Mouse (Mus musculus): ENCODE results near the gene Gm3138. TPM values are rescaled to one million over a fixed set of nuclear protein-coding genes. Genes with fewer than 3 reads are reported as not detected.
"Not testable (repeated sequence)": the region's sequence is repeated elsewhere in the genome, so short reads cannot be mapped to it uniquely, and the experiment has no call there.

Gm3138 gene
- total RNA-seq (2021), result not detected

- not testable (repeated sequence) for DNase-seq (ENCODE audit: extremely low spot score in 1 of 2, low spot score in 1 of 2)
Observed at GRCm38 (mm10) chr14:4249331-4249730, at the start of gene Gm3138. Gm3138 (plus strand) TSS chr14:4249631.

GRCm38 (mm10) chr14:4269238-4269950 is 20.0 kb downstream of the Gm3138 start:
- not testable (repeated sequence) for DNase-seq (ENCODE audit: extremely low spot score in 1 of 2, low spot score in 1 of 2)

GRCm38 (mm10) chr14:4279828-4280227 is 30.4 kb downstream of the Gm3138 start:
- DNase-seq (ENCODE audit: extremely low spot score in 1 of 2, low spot score in 1 of 2), result not testable (repeated sequence)

Other genes with a start within 250 kb of the Gm3138 start
- gene Gm5796, start 225.7 kb upstream of the Gm3138 start, total RNA-seq (2021), result 1 to 10 TPM; 3.3 to 4.1 TPM
- under 1 TPM in 1 of 2 experiments, not detected in 1; 0.62 TPM for gene Gm3115, start 165.5 kb upstream of the Gm3138 start, total RNA-seq (2021)
- gene Gm8108, start 139.1 kb upstream of the Gm3138 start, total RNA-seq (2021), result 10 to 100 TPM in 1 of 2 experiments, 1 to 10 TPM in 1; 4.4 to 10.4 TPM
- not detected for gene Gm3127, start 84.6 kb upstream of the Gm3138 start, total RNA-seq (2021)
- gene Gm2974, start 67.1 kb upstream of the Gm3138 start, total RNA-seq (2021), result 1 to 10 TPM in 1 of 2 experiments, under 1 TPM in 1; 0.66 to 1.0 TPM
- gene Gm3149, start 67.7 kb downstream of the Gm3138 start, total RNA-seq (2021), result not detected
- gene 2610042L04Rik, start 85.1 kb downstream of the Gm3138 start, total RNA-seq (2021), result under 1 TPM; 0.79 to 0.96 TPM
- gene Gm3159, start 147.9 kb downstream of the Gm3138 start, total RNA-seq (2021), result not detected
- 1 to 10 TPM in 1 of 2 experiments, under 1 TPM in 1; 0.32 to 1.4 TPM for gene Gm3164, start 165.8 kb downstream of the Gm3138 start, total RNA-seq (2021)
- not detected for gene Gm3173, start 181.4 kb downstream of the Gm3138 start, total RNA-seq (2021)
- gene Gm3182, start 232.1 kb downstream of the Gm3138 start, total RNA-seq (2021), result not detected

Data from layer of hippocampus, postnatal 25 days (tissue).